Comparison of ENCODE assay signal across 19 mouse cellular contexts in the genomic region with DNA sequence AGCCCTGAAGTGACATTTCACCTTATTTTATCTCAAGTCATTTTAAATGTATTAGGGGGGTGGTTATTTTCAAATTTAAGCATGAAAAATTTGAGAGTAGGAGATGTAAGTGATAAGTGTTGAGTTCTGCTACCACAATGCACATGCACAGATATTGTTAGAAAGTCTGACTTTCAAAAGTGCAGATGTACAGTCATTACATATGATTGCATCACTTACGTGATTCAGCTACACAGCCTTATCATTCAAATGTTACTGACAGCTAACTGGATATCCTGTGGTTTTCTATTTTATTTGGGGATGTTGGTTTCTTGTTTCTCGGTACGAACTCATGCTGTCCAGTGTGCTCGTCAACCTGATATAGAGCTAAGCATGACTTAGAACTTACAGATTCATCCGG.
"Had no signal": no experiment of that assay in that cellular context is flagged by ENCODE, and none has a peak within 500 bp of the region (broad histone marks: within the 10 kb centered on the region; RNA-seq: fewer than 3 reads in every experiment).

No protein-coding gene starts in this region.

- DNase-seq: kidney, adult 18-20 months; kidney, adult 9 months; kidney, postnatal 14 days; kidney, postnatal 4 days; layer of hippocampus, postnatal 36 days; liver, postnatal 0 days; lung, embryonic 14.5 days; midbrain, embryonic 14.5 days; retina, postnatal 1 day; right cerebral cortex, postnatal 25 days; thymus, postnatal 25 days had no signal

- H3K9me3 ChIP-seq: midbrain, embryonic 10.5 days; neural tube, embryonic 13.5 days had no signal

- H3K36me3 ChIP-seq: midbrain, embryonic 10.5 days; neural tube, embryonic 13.5 days had no signal

- ATAC-seq: liver, postnatal 0 days; lung, postnatal 0 days had no signal

- H3K27me3 ChIP-seq: megakaryocyte, embryonic 14.5 days; neural tube, embryonic 13.5 days had no signal

- H3K9ac ChIP-seq: liver, embryonic 14.5 days; liver, postnatal 0 days; lung, embryonic 14.5 days; neural tube, embryonic 13.5 days had no signal

- H3K4me3 ChIP-seq: left cerebral cortex, adult 2 months; megakaryocyte, embryonic 14.5 days; midbrain, embryonic 10.5 days; neural tube, embryonic 13.5 days had no signal

- H3K27ac ChIP-seq: left cerebral cortex, adult 2 months; liver, embryonic 14.5 days; macrophage; midbrain, embryonic 10.5 days; neural tube, embryonic 13.5 days; stomach, postnatal 0 days had no signal
